Mouse (Mus musculus) heart, adult 2 months (tissue): Measurements from ENCODE around the gene Osbpl10. TPM values are rescaled to one million over a fixed set of nuclear protein-coding genes. Genes with fewer than 3 reads are reported as not detected.

ENCODE experiments used
- DNase-seq, 2 experiments: peaks; one replicate each; pipeline ENCODE4 v3.0.0; 2021
- H3K27ac ChIP-seq: fragments of 200-600 bp; 2 replicates; pipeline ENCODE4 v1.8.1; 2022
- H3K27me3 ChIP-seq: fragments of 200-500 bp; 2 replicates; pipeline ENCODE4 v1.6.1; 2012; ENCODE audit warnings: mild to moderate bottlenecking, low read length, inconsistent platforms, mixed read lengths; ENCODE audit not compliant: control insufficient read depth, insufficient read depth
- H3K36me3 ChIP-seq: fragments of 200-500 bp; 2 replicates; pipeline ENCODE4 v1.6.1; 2012; ENCODE audit warnings: low read length, inconsistent platforms; ENCODE audit not compliant: control insufficient read depth, insufficient read depth
- H3K4me1 ChIP-seq: fragments of 200-500 bp; 2 replicates; pipeline ENCODE4 v1.6.1; 2011; ENCODE audit warnings: low read length; ENCODE audit not compliant: control insufficient read depth, insufficient read depth
- H3K4me3 ChIP-seq: fragments of 200-600 bp; 2 replicates; pipeline ENCODE4 v1.8.1; 2022
- H3K79me2 ChIP-seq: fragments of 200-500 bp; replicated peaks from 2 replicates; pipeline ENCODE4 v1.6.1; 2012; ENCODE audit warnings: mild to moderate bottlenecking, inconsistent platforms, low read length, moderate library complexity, mixed read lengths; ENCODE audit not compliant: control insufficient read depth, insufficient read depth
- H3K9ac ChIP-seq: fragments of 200-500 bp; 2 replicates; pipeline ENCODE4 v1.6.1; 2012; ENCODE audit warnings: low read depth, mild to moderate bottlenecking, control low read depth, inconsistent platforms, low read length, mixed read lengths
- CTCF ChIP-seq: fragments of 200-600 bp; IDR thresholded peaks from 2 replicates; pipeline ENCODE4 v1.8.1; 2022; ENCODE audit warnings: antibody characterized with exemption, mild to moderate bottlenecking, moderate library complexity
- EP300 ChIP-seq: fragments of 200-500 bp; IDR thresholded peaks from 2 replicates; pipeline ENCODE4 v1.6.1; 2011; ENCODE audit warnings: low read depth, low read length, control low read depth; ENCODE audit not compliant: insufficient read depth
- POLR2A ChIP-seq: fragments of 200-500 bp; IDR thresholded peaks from 2 replicates; pipeline ENCODE4 v1.6.1; 2011; ENCODE audit warnings: mild to moderate bottlenecking, low read depth, low read length, control low read depth; ENCODE audit not compliant: insufficient read depth
- WGBS: fragments of 180-500 bp; shearing (Covaris S2); methylation state at CpG from one replicate; pipeline ENCODE4 v1.1.7; 2018; 5-methylcytosine and 5-hydroxymethylcytosine counted together
- intact Hi-C: fragments of 180-260 bp; cut with DNase I; formaldehyde crosslinking; loops from one replicate; pipeline ENCODE4 v1.15.1; 2025
- polyA plus RNA-seq: library from polyadenylated mRNA; depleted of rRNA; stranded (reverse); fragments of >200 nt; gene quantifications from 2 replicates; pipeline ENCODE4 v1.2.3, GENCODE M21; 2012
- total RNA-seq, 2 experiments: library from RNA; stranded (reverse); gene quantifications; 2 replicates each; pipeline ENCODE4 v1.2.3; 2021

The Osbpl10 gene
- total and polyA plus RNA-seq, 3 experiments = 1.4 to 3.4 (median 2.0) TPM

- Histone ChIP-seq H3K27ac (no peak overlapping the region), H3K4me1 (no peaks in the 10 kb centered on the region), H3K4me3 (no peak overlapping the region), H3K9ac (no peak overlapping the region), H3K36me3 (no peaks in the 10 kb centered on the region), H3K79me2 (no peaks in the 10 kb centered on the region), H3K27me3 (no peaks in the 10 kb centered on the region)
- 94% methylated on average over 6 of the region's 6 CpGs for WGBS
- intact Hi-C loops = no loop called here
- no peak for DNase-seq
- TF ChIP-seq EP300 = no peak
- no peak for TF ChIP-seq CTCF
- no peak for TF ChIP-seq POLR2A
Observed at GRCm38 (mm10) chr9:114996489-114996888, 18.1 kb downstream of the Osbpl10 start.

GRCm38 (mm10) chr9:114999010-114999770 lies 20.8 kb downstream of the Osbpl10 start:
- 90% methylated on average over 6 of the region's 6 CpGs for WGBS
- Histone ChIP-seq H3K27ac (no peak overlapping the region), H3K4me1 (no peaks in the 10 kb centered on the region), H3K4me3 (no peak overlapping the region), H3K27me3 (no peaks in the 10 kb centered on the region), H3K9ac (no peak overlapping the region), H3K36me3 (no peaks in the 10 kb centered on the region), H3K79me2 (no peaks in the 10 kb centered on the region)
- no peak for DNase-seq
- TF ChIP-seq EP300 = no peak
- no peak for TF ChIP-seq POLR2A
- no peak for TF ChIP-seq CTCF
- intact Hi-C loops = no loop called here

GRCm38 (mm10) chr9:114999771-115000146 lies 21.4 kb downstream of the Osbpl10 start:
- H3K9ac ChIP-seq = no peak overlapping the region
- no peaks in the 10 kb centered on the region for H3K79me2 ChIP-seq
- TF ChIP-seq EP300 (no peak), POLR2A (no peak), CTCF (no peak)
- no peak overlapping the region for H3K4me3 ChIP-seq
- H3K36me3 ChIP-seq = no peaks in the 10 kb centered on the region
- DNase-seq = no peak
- WGBS = 66% methylated on average over 5 of the region's 5 CpGs
- no peaks in the 10 kb centered on the region for H3K27me3 ChIP-seq
- no peak overlapping the region for H3K27ac ChIP-seq
- H3K4me1 ChIP-seq = no peaks in the 10 kb centered on the region
- intact Hi-C loops = no loop called here

- no peak for DNase-seq
- Histone ChIP-seq H3K79me2 (no peaks in the 10 kb centered on the region), H3K4me3 (no peak overlapping the region), H3K27me3 (no peaks in the 10 kb centered on the region), H3K4me1 (no peaks in the 10 kb centered on the region), H3K36me3 (no peaks in the 10 kb centered on the region), H3K9ac (no peak overlapping the region), H3K27ac (no peak overlapping the region)
- TF ChIP-seq POLR2A = no peak
- TF ChIP-seq CTCF = no peak
- no peak for TF ChIP-seq EP300
- intact Hi-C loops = no loop called here
- 80% methylated on average over 10 of the region's 10 CpGs for WGBS
Observed at GRCm38 (mm10) chr9:115005446-115005845, 27.1 kb downstream of the Osbpl10 start.

- TF ChIP-seq CTCF (no peak), POLR2A (no peak), EP300 (no peak)
- Histone ChIP-seq H3K4me1 (no peaks in the 10 kb centered on the region), H3K27ac (no peak overlapping the region), H3K79me2 (no peaks in the 10 kb centered on the region), H3K9ac (no peak overlapping the region), H3K4me3 (no peak overlapping the region), H3K27me3 (no peaks in the 10 kb centered on the region), H3K36me3 (no peaks in the 10 kb centered on the region)
- intact Hi-C loops = no loop called here
- DNase-seq = no peak
- 50% methylated on average over 6 of the region's 6 CpGs for WGBS
Observed at GRCm38 (mm10) chr9:115007776-115008175, 29.4 kb downstream of the Osbpl10 start.

- no peaks in the 10 kb centered on the region for H3K79me2 ChIP-seq
- no peak overlapping the region for H3K27ac ChIP-seq
- H3K9ac ChIP-seq = no peak overlapping the region
- WGBS = 87% methylated on average over 7 of the region's 7 CpGs
- H3K4me3 ChIP-seq = no peak overlapping the region
- TF ChIP-seq POLR2A (no peak), CTCF (no peak), EP300 (no peak)
- H3K36me3 ChIP-seq = no peaks in the 10 kb centered on the region
- no peaks in the 10 kb centered on the region for H3K4me1 ChIP-seq
- no peaks in the 10 kb centered on the region for H3K27me3 ChIP-seq
- intact Hi-C loops = no loop called here
- no peak for DNase-seq
Observed at GRCm38 (mm10) chr9:115008194-115008593, 29.8 kb downstream of the Osbpl10 start.
